Mouse (Mus musculus): ENCODE results near the gene Mypn.

GRCm38 (mm10) chr10:63244055-63244671 is 40.4 kb upstream of the Mypn start:
- TF ChIP-seq CTCF (IDR thresholded peaks at IDR 0.05; ENCODE audit: control insufficient read depth, insufficient read depth, insufficient read length), result no peak
- TF ChIP-seq FOSL1 (IDR thresholded peaks at IDR 0.05; ENCODE audit: insufficient read depth, low read length, poor library complexity, severe bottlenecking), result no peak
- TF ChIP-seq MYOD1 (IDR thresholded peaks at IDR 0.05; ENCODE audit: control insufficient read depth, insufficient read length, low read depth), result no peak
- TF ChIP-seq MYOG (IDR thresholded peaks at IDR 0.05; ENCODE audit: control insufficient read depth, extremely low read depth, insufficient read length), result no peak
- no peak for TF ChIP-seq MAX (IDR thresholded peaks at IDR 0.05)
